Mouse (Mus musculus): ENCODE data around the gene Sbf2. TPM values are rescaled to one million over a fixed set of nuclear protein-coding genes. Genes with fewer than 3 reads are reported as not detected.

Gene Sbf2
- polyA plus RNA-seq, 1 experiment from 2014 or later = 38.4 TPM

- ATAC-seq (ENCODE audit: insufficient number of reproducible peaks, insufficient read depth, low FRiP score, low read depth) = no peak
These were observed 13.5 kb upstream of the Sbf2 start for GRCm38 (mm10) chr7:110628273-110628600.

GRCm38 (mm10) chr7:110627486-110628272 lies 13.0 kb upstream of the Sbf2 start, which contains the start of gene Adm:
Gene Adm, plus strand, starts transcription at chr7:110627661.
- peak within 1 kb of the TSS; percentile 90 for H3K4me2 ChIP-seq (ENCODE audit: low read length)
- 0 out of 2 replicates have a peak, but pooled peaks have one; percentile 34 for ATAC-seq (ENCODE audit: insufficient number of reproducible peaks, insufficient read depth, low FRiP score, low read depth)
- peaks cover 18% of the 10 kb centered on the region; the same call in 1 of the 2 replicates for H3K27me3 ChIP-seq (ENCODE audit: control insufficient read depth, insufficient read depth, low read length)
- WGBS = under 1% methylated on average over 30 of the region's 30 CpGs
- no peaks in the 10 kb centered on the region for H3K36me3 ChIP-seq (ENCODE audit: control insufficient read depth, insufficient read depth, low read length)
- peak within 1 kb of the TSS in 1 of 2 experiments; percentile 21; a peak in 1 of 4 replicates for H3K27ac ChIP-seq (replicated peaks in 1 of 2; ENCODE audit: control insufficient read depth in 1 of 2, insufficient read depth in 1 of 2, low read depth in 2 of 2, low read length in 2 of 2)
- H3K9me3 ChIP-seq (ENCODE audit: control insufficient read depth, low read length) = no peaks in the 10 kb centered on the region
- H3K9ac ChIP-seq (ENCODE audit: low read length) = peak within 1 kb of the TSS; percentile 73
- peaks cover 29 to 40% of the 10 kb centered on the region in 2 experiments for H3K4me1 ChIP-seq (ENCODE audit: control insufficient read depth in 2 of 2, insufficient read depth in 2 of 2, low read length in 2 of 2)
- peak within 1 kb of the TSS; percentile 55 to 61 for H3K4me3 ChIP-seq (ENCODE audit: control insufficient read depth in 1 of 2, insufficient read depth in 1 of 2, low read depth in 1 of 2, low read length in 2 of 2)

More at GRCm38 (mm10) chr7:110628273-110628600, 13.5 kb upstream of the Sbf2 start:
- peaks cover 18% of the 10 kb centered on the region; the same call in 1 of the 2 replicates for H3K27me3 ChIP-seq (ENCODE audit: control insufficient read depth, insufficient read depth, low read length)
- peak overlapping the region; percentile 90 for H3K4me2 ChIP-seq (ENCODE audit: low read length)
- peak overlapping the region; percentile 55 to 61 for H3K4me3 ChIP-seq (ENCODE audit: control insufficient read depth in 1 of 2, insufficient read depth in 1 of 2, low read depth in 1 of 2, low read length in 2 of 2)
- no peaks in the 10 kb centered on the region for H3K36me3 ChIP-seq (ENCODE audit: control insufficient read depth, insufficient read depth, low read length)
- peak overlapping the region; percentile 73 for H3K9ac ChIP-seq (ENCODE audit: low read length)
- H3K9me3 ChIP-seq (ENCODE audit: control insufficient read depth, low read length) = no peaks in the 10 kb centered on the region
- H3K27ac ChIP-seq (replicated peaks in 1 of 2; ENCODE audit: control insufficient read depth in 1 of 2, insufficient read depth in 1 of 2, low read depth in 2 of 2, low read length in 2 of 2) = 0 out of 4 replicates have a peak overlapping the region, but pooled peaks of 1 of the 2 experiments have one; percentile 21
- WGBS = 1% methylated on average over 11 of the region's 11 CpGs
- peaks cover 29 to 40% of the 10 kb centered on the region in 2 experiments for H3K4me1 ChIP-seq (ENCODE audit: control insufficient read depth in 2 of 2, insufficient read depth in 2 of 2, low read length in 2 of 2)

GRCm38 (mm10) chr7:110627099-110627482 lies 12.4 kb upstream of the Sbf2 start:
- Histone ChIP-seq H3K27me3 (ENCODE audit: control insufficient read depth, insufficient read depth, low read length) (peaks cover 18% of the 10 kb centered on the region; the same call in 1 of the 2 replicates), H3K27ac (replicated peaks in 1 of 2; ENCODE audit: control insufficient read depth in 1 of 2, insufficient read depth in 1 of 2, low read depth in 2 of 2, low read length in 2 of 2) (no peak overlapping the region; a peak in 1 of 4 replicates), H3K4me1 (ENCODE audit: control insufficient read depth in 2 of 2, insufficient read depth in 2 of 2, low read length in 2 of 2) (peaks cover 29 to 40% of the 10 kb centered on the region in 2 experiments), H3K4me2 (ENCODE audit: low read length) (peak overlapping the region; percentile 90), H3K4me3 (ENCODE audit: control insufficient read depth in 1 of 2, insufficient read depth in 1 of 2, low read depth in 1 of 2, low read length in 2 of 2) (peak overlapping the region; percentile 55 to 61), H3K36me3 (ENCODE audit: control insufficient read depth, insufficient read depth, low read length) (no peaks in the 10 kb centered on the region), H3K9ac (ENCODE audit: low read length) (peak overlapping the region; percentile 73; the same call in 1 of the 2 replicates), H3K9me3 (ENCODE audit: control insufficient read depth, low read length) (no peaks in the 10 kb centered on the region)
- WGBS = 2% methylated on average over 12 of the region's 12 CpGs
- no peak for ATAC-seq (ENCODE audit: insufficient number of reproducible peaks, insufficient read depth, low FRiP score, low read depth)

- peak overlapping the region; percentile 22 to 55 for H3K4me3 ChIP-seq (ENCODE audit: control insufficient read depth in 1 of 2, insufficient read depth in 1 of 2, low read depth in 1 of 2, low read length in 2 of 2)
- peaks cover 28 to 40% of the 10 kb centered on the region in 2 experiments for H3K4me1 ChIP-seq (ENCODE audit: control insufficient read depth in 2 of 2, insufficient read depth in 2 of 2, low read length in 2 of 2)
- no peaks in the 10 kb centered on the region for H3K9me3 ChIP-seq (ENCODE audit: control insufficient read depth, low read length)
- no peaks in the 10 kb centered on the region for H3K36me3 ChIP-seq (ENCODE audit: control insufficient read depth, insufficient read depth, low read length)
- 6% methylated on average over 28 of the region's 28 CpGs for WGBS
- H3K27ac ChIP-seq (replicated peaks in 1 of 2; ENCODE audit: control insufficient read depth in 1 of 2, insufficient read depth in 1 of 2, low read depth in 2 of 2, low read length in 2 of 2) = no peak overlapping the region
- no peak for ATAC-seq (ENCODE audit: insufficient number of reproducible peaks, insufficient read depth, low FRiP score, low read depth)
- H3K4me2 ChIP-seq (ENCODE audit: low read length) = peak overlapping the region; percentile 90
- H3K9ac ChIP-seq (ENCODE audit: low read length) = peak overlapping the region; percentile 73
- H3K27me3 ChIP-seq (ENCODE audit: control insufficient read depth, insufficient read depth, low read length) = peaks cover 16% of the 10 kb centered on the region; the same call in 1 of the 2 replicates
These were observed 11.7 kb upstream of the Sbf2 start for GRCm38 (mm10) chr7:110626186-110627098.

GRCm38 (mm10) chr7:110625489-110625888 lies 10.8 kb upstream of the Sbf2 start:
- ATAC-seq (ENCODE audit: insufficient number of reproducible peaks, insufficient read depth, low FRiP score, low read depth) = no peak
- Histone ChIP-seq H3K4me2 (ENCODE audit: low read length) (peak overlapping the region; percentile 90), H3K4me3 (ENCODE audit: control insufficient read depth in 1 of 2, insufficient read depth in 1 of 2, low read depth in 1 of 2, low read length in 2 of 2) (peak overlapping the region in 1 of 2 experiments; percentile 55; a peak in 1 of 4 replicates), H3K4me1 (ENCODE audit: control insufficient read depth in 2 of 2, insufficient read depth in 2 of 2, low read length in 2 of 2) (peaks cover 24 to 35% of the 10 kb centered on the region in 2 experiments), H3K9ac (ENCODE audit: low read length) (peak overlapping the region; percentile 51; the same call in 1 of the 2 replicates), H3K9me3 (ENCODE audit: control insufficient read depth, low read length) (no peaks in the 10 kb centered on the region), H3K27ac (replicated peaks in 1 of 2; ENCODE audit: control insufficient read depth in 1 of 2, insufficient read depth in 1 of 2, low read depth in 2 of 2, low read length in 2 of 2) (no peak overlapping the region), H3K36me3 (ENCODE audit: control insufficient read depth, insufficient read depth, low read length) (no peaks in the 10 kb centered on the region), H3K27me3 (ENCODE audit: control insufficient read depth, insufficient read depth, low read length) (peaks cover 14% of the 10 kb centered on the region; the same call in 1 of the 2 replicates)
- 64% methylated on average over 10 of the region's 10 CpGs for WGBS

GRCm38 (mm10) chr7:110624961-110625360 lies 10.2 kb upstream of the Sbf2 start:
- H3K27ac ChIP-seq (replicated peaks in 1 of 2; ENCODE audit: control insufficient read depth in 1 of 2, insufficient read depth in 1 of 2, low read depth in 2 of 2, low read length in 2 of 2) = no peak overlapping the region
- no peaks in the 10 kb centered on the region for H3K9me3 ChIP-seq (ENCODE audit: control insufficient read depth, low read length)
- no peak for ATAC-seq (ENCODE audit: insufficient number of reproducible peaks, insufficient read depth, low FRiP score, low read depth)
- H3K27me3 ChIP-seq (ENCODE audit: control insufficient read depth, insufficient read depth, low read length) = peaks cover 14% of the 10 kb centered on the region; the same call in 1 of the 2 replicates
- no peak overlapping the region for H3K4me3 ChIP-seq (ENCODE audit: control insufficient read depth in 1 of 2, insufficient read depth in 1 of 2, low read depth in 1 of 2, low read length in 2 of 2)
- WGBS = 62% methylated on average over 13 of the region's 13 CpGs
- no peak overlapping the region for H3K9ac ChIP-seq (ENCODE audit: low read length)
- H3K4me2 ChIP-seq (ENCODE audit: low read length) = peak overlapping the region; percentile 32; the same call in 1 of the 2 replicates
- H3K36me3 ChIP-seq (ENCODE audit: control insufficient read depth, insufficient read depth, low read length) = no peaks in the 10 kb centered on the region
- peaks cover 27 to 35% of the 10 kb centered on the region in 2 experiments for H3K4me1 ChIP-seq (ENCODE audit: control insufficient read depth in 2 of 2, insufficient read depth in 2 of 2, low read length in 2 of 2)

GRCm38 (mm10) chr7:110624067-110624466 lies 9.3 kb upstream of the Sbf2 start:
- WGBS = 52% methylated on average over 2 of the region's 2 CpGs

More at GRCm38 (mm10) chr7:110624067-110624466, 9.3 kb upstream of the Sbf2 start:
- H3K27ac ChIP-seq (replicated peaks in 1 of 2; ENCODE audit: control insufficient read depth in 1 of 2, insufficient read depth in 1 of 2, low read depth in 2 of 2, low read length in 2 of 2) = no peak overlapping the region
- H3K36me3 ChIP-seq (ENCODE audit: control insufficient read depth, insufficient read depth, low read length) = no peaks in the 10 kb centered on the region
- H3K27me3 ChIP-seq (ENCODE audit: control insufficient read depth, insufficient read depth, low read length) = peaks cover 14% of the 10 kb centered on the region; the same call in 1 of the 2 replicates
- no peak for ATAC-seq (ENCODE audit: insufficient number of reproducible peaks, insufficient read depth, low FRiP score, low read depth)
- H3K4me2 ChIP-seq (ENCODE audit: low read length) = no peak overlapping the region
- H3K4me3 ChIP-seq (ENCODE audit: control insufficient read depth in 1 of 2, insufficient read depth in 1 of 2, low read depth in 1 of 2, low read length in 2 of 2) = no peak overlapping the region
- H3K9ac ChIP-seq (ENCODE audit: low read length) = no peak overlapping the region
- peaks cover 31 to 38% of the 10 kb centered on the region in 2 experiments for H3K4me1 ChIP-seq (ENCODE audit: control insufficient read depth in 2 of 2, insufficient read depth in 2 of 2, low read length in 2 of 2)
- no peaks in the 10 kb centered on the region for H3K9me3 ChIP-seq (ENCODE audit: control insufficient read depth, low read length)

All from heart, embryonic 14.5 days (tissue).